Mouse (Mus musculus): ENCODE measurements around the gene Bach2. TPM values are rescaled to one million over a fixed set of nuclear protein-coding genes. Genes with fewer than 3 reads are reported as not detected.

Bach2 gene
- total RNA-seq, 2 experiments from 2014 or later: 13.7 to 14.0 TPM

- DNase-seq: no peak
These were observed 13.5 kb downstream of the Bach2 start for GRCm38 (mm10) chr4:32251946-32252672.

DNA sequence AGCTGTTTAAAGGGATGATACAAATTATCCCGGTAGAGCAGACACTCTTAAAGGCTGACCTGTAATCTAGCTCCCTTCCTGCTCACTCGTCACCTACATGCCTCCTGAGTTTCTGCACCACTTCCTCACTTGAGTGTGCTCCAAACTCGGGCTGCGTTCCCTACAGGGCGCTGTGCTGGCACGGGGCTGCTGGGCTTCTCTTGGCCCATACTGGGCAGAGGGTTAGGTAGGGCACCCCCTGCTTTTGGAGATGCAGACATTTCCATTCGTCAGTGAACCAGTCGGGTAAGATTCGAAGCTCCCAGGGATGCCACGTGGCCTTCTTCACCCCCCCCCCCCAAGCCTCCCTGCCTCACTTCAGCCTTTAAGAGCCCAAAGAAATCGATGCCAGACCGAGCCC, 19.1 kb downstream of the Bach2 start:
- DNase-seq: no peak

DNA sequence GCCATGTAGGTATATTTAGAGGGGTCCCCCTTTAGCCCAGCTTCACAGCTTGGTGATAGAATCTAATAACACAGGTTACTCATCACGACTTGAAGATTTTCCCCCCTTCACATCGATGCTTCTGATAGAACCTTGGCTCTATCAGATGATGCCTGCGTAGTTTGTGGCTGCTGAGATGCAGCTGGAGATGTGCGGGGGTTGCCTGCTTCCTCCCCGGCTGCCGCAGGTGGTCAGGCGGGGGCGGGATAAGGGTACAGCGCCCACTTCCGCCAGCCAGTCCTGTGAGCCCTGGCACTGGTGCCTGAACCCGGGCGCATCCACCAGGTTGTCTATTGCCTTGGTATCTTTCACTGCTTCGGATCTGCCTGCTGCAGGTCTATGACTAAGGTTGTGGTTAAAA, 19.5 kb downstream of the Bach2 start:
- no peak for DNase-seq

- no peak for DNase-seq
These were observed 20.0 kb downstream of the Bach2 start for GRCm38 (mm10) chr4:32258596-32258995.

- DNase-seq: no peak
These were observed 22.3 kb downstream of the Bach2 start for GRCm38 (mm10) chr4:32260909-32261308.

DNA sequence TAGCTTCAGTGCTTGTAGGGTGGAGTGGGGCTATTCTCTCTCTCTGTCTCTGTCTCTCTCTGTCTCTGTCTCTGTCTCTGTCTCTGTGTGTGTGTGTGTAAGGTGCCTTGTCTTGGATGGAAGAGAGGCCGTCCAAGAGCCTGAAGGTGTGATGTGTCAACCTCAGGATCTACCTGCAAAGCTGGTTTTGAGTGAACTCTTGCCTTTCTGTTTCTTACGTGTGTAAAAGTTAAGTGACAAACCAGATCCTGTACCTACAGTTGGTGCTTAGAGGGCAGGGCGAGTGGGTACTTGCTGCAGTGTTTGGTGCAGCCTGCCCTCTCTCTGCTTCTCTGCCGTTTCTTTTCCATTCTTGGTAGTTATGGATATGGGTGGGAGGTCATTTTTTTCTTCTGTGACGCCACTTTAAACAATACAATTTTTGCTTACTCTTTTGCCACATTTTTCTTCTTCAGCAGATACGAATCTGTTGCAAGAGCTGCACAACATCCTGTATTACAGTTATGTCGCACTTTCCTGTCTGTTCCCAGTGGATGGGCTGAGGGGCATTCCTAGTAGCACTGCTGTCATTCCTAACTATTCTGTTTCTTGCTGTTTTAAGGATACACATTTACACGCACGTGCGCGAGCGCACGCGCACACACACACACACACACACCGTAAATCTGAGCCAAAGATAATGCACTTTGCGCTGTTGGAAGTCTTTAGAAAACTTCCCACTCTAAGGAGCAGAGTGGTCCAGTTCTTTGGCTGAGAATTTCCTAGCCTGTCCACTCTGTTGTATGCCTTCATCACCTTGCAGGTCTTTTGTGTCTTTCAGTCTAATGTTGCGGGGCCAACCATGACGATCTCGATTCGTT, 24.5 kb downstream of the Bach2 start:
- DNase-seq: no peak

- DNase-seq: no peak
These were observed 25.1 kb downstream of the Bach2 start for GRCm38 (mm10) chr4:32263685-32264038.

- no peak for DNase-seq
These were observed 26.3 kb downstream of the Bach2 start for GRCm38 (mm10) chr4:32264892-32265291.

GRCm38 (mm10) chr4:32266731-32267130, 28.1 kb downstream of the Bach2 start:
- no peak for DNase-seq

DNA sequence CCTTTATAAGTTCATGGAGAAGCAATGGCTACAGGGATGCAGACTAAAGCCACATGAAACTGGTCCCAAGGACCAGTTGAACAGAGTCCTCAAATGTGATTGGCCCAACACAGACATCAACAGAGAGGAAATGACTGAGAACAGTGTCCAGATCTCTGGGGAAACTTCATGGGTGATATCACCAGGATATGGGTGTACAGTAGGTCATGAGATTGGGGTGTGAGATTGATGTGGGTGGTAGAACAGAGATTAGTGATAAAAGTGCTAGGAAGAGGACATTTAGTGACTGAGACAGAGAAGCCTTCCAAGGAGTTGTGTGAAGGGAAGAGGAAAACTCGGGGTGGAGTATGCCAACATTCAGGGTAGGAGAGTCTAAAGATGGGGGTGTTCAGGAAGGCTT, 29.4 kb downstream of the Bach2 start:
- no peak for DNase-seq

GRCm38 (mm10) chr4:32272398-32272797, 33.8 kb downstream of the Bach2 start:
- DNase-seq: no peak

DNA sequence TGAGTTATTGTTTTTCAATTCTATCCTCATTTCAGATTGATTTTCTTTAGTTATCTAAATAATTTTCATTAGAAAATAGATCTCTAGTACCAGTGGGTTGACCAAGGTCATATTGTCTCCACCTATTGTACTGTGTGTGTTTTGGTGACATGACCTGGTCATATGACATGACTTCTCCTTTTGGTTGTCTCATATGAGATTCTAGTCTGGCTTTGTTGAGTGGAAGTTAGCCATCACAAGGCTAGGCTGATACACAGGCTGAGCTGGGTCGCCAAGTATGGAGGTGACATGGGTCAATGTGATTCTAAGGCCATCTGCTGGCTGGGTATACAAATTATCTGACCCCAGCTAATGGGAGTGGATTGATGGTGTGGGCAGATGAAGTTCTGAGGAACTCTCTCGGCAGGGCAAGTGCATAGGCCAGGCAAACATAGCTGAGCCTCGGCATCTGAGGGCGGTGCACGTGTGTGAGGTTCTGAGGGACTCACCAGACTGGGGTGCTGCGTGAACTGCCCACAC, 36.2 kb downstream of the Bach2 start:
- no peak for DNase-seq

DNA sequence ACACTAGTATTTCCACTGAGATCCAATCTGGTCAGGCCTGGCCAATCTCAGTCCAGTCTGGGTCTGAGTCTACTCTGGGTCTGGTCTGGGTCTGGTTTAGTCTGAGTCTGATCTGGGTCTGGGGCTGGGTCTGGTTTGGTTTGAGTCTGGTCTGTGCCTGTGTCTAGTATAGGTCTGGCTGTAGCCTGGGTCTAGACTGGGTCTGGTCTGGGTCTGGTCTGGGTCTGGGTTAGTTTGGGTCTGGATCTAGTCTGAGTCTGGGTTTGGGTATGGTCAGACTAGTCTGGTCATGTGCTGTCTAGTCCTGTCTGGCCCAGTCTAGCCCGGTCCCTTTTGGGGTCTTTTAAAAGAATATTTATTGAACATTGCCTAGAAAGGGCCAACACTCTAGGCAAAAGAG, 41.2 kb downstream of the Bach2 start:
- DNase-seq: no peak

DNA sequence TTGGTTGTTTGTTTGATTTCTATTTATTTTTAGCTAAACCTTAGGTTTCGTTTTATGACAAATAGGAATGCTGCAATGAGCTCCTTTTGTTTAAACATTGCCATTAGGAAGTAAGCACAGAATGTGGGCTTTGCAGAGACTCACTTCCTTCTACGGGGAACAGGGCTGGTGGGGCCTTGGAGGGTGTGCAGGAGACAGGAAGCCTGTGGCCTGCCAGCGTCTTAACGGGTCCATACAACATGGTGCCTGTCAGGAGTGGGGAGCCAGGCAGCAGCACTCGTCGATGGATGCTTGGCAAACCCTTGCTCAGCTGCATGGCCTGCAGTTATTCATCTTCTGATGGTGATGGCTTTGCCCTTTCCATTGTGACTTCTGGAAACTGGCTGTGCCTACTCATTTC, 41.8 kb downstream of the Bach2 start:
- DNase-seq: no peak

- DNase-seq: no peak
These were observed 42.7 kb downstream of the Bach2 start for GRCm38 (mm10) chr4:32281306-32281705.

GRCm38 (mm10) chr4:32286405-32286804, 47.8 kb downstream of the Bach2 start:
- no peak for DNase-seq

DNA sequence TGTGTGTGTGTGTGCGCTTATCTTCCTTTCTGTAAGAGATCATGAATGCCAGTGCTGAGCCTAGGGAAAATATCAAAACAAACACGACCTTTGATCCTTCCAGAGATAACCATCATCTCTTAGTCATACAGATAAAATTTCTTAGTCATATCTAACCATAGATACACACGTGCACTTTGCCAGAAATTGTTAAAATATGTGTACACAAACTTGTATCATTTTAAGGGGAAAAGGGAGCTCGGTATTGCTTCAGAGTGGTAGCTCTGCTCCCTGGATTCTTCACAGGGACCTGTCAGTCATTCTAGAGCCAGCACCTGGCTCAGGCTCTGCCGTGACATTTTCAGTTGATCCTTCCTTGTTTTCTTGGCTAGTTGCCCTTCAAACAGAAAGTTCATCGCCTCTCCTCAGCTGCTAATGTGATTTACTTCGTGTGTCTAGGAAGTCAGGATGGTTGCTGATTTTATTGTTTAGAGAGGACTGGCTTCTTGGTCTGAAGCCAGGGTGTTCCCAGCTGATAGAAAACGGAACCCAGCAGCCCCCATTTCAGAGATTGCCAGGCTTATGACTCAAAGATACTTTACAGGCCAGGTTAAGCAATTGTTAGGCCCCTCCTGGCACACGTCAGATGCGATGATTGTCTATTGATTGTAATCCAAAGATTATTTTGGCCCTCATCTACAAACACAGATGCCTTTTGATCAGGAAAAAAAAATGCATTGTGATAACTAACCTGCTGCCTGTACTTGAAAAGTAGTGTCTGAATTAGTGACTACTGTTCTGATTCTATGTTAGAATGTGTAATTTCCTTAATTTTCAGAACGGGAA, 49.6 kb downstream of the Bach2 start:
- no peak for DNase-seq

- no peak for DNase-seq
These were observed 51.2 kb downstream of the Bach2 start for GRCm38 (mm10) chr4:32289845-32290244.

DNA sequence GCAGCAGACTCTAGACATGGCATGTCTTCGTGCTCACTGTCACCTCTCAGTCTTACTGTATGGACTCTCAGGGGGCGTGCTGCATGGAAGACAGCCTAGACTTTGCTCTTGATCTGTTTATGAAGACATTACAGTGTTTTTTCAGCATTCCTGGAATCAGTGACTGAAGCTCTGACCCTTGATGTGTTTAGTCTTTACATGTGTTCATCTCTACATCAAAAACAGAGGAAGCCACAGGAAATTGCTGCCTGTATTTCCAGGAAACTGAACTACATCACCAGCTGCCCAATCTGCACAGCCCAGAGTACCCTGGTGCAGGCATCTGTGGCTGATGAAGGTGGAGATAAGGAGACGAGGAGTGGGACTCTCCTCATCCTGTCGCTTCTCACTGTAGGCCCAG, 52.8 kb downstream of the Bach2 start:
- no peak for DNase-seq

DNA sequence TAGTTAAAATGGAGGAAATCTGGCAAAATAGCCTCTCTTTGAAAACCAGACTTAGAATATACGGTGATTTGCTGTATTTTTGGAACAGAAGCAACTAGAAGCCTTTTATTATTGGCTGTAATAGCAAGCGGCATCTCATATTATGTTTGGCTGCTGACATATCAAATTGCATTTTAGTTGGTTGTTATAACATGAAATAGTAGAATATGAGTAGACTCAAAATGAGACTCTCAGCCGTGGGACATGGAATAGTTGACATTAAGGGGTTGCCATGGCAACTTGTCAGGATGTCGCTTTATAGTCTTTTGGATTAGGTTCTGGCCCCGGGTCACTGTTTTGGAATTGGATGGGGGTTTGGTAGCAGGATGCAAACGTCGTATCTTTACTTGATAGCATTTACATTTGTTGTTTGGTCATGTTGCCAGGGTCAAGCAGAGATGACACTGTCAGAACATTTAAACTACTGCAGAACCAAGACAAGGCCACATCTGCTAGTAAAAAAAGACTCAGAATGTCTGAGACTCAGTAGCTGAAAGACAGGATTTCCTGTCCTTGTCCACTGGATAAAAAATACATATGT, 55.2 kb downstream of the Bach2 start:
- DNase-seq: no peak

- no peak for DNase-seq
These were observed 58.6 kb downstream of the Bach2 start for GRCm38 (mm10) chr4:32297071-32297671.

DNA sequence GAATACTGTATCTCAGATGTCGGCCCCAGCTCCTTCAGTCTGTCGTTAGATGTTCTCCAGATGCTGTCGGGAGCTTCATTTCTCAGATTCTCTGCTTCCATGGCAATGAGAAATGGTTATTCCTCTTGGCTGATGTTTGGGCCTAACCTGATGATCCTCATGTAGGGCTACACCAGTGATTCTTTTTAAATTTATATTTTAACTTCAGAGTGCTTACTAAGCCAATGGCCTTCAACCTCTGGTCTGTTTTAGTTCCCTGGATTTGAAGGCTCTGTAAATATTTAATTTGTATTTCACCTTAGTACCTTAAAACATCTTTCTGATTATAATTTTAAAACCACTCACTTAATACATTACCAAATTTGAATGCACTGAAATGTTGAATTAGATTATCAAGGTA, 60.6 kb downstream of the Bach2 start:
- DNase-seq: no peak
